Mouse (Mus musculus): ENCODE data around the gene Serpina3c. TPM values are rescaled to one million over a fixed set of nuclear protein-coding genes. Genes with fewer than 3 reads are reported as not detected.

Gene Serpina3c
- polyA plus RNA-seq (2015; fragmentation: Nextera tagmentation; extraction: Ambion mirVana) = 0.04 TPM in 1 of 2 replicates, not detected in the other

- no peaks in the 10 kb centered on the region for H3K36me3 ChIP-seq (ENCODE audit: control insufficient read depth, insufficient read depth)
These were observed at the start of gene Serpina3c for GRCm38 (mm10) chr12:104153656-104154055. Gene Serpina3c (minus strand): TSS chr12:104153870.

GRCm38 (mm10) chr12:104190852-104191251, 37.2 kb upstream of the Serpina3c start:
- ATAC-seq (ENCODE audit: low read depth) = no peak
- Histone ChIP-seq H3K4me3 (ENCODE audit: low read depth, low read length) (no peak overlapping the region), H3K4me2 (ENCODE audit: low read depth, low read length) (no peak overlapping the region), H3K4me1 (ENCODE audit: control insufficient read depth, low read depth, low read length) (no peaks in the 10 kb centered on the region), H3K9me3 (replicated peaks; ENCODE audit: control insufficient read depth, low read length) (no peaks in the 10 kb centered on the region), H3K27ac (ENCODE audit: low read length) (no peak overlapping the region), H3K36me3 (ENCODE audit: control insufficient read depth, insufficient read depth) (no peaks in the 10 kb centered on the region), H3K9ac (ENCODE audit: low read depth, low read length) (no peak overlapping the region), H3K27me3 (ENCODE audit: control insufficient read depth, insufficient read depth, low read depth, low read length) (no peaks in the 10 kb centered on the region)

More at GRCm38 (mm10) chr12:104153656-104154055, at the start of gene Serpina3c:
- H3K27ac ChIP-seq (ENCODE audit: low read length) = no peak within 1 kb of the TSS
- H3K9ac ChIP-seq (ENCODE audit: low read depth, low read length) = no peak within 1 kb of the TSS
- H3K9me3 ChIP-seq (replicated peaks; ENCODE audit: control insufficient read depth, low read length) = no peaks in the 10 kb centered on the region
- H3K4me3 ChIP-seq (ENCODE audit: low read depth, low read length) = no peak within 1 kb of the TSS
- H3K27me3 ChIP-seq (ENCODE audit: control insufficient read depth, insufficient read depth, low read depth, low read length) = no peaks in the 10 kb centered on the region
- H3K4me2 ChIP-seq (ENCODE audit: low read depth, low read length) = no peak within 1 kb of the TSS
- WGBS (ENCODE audit: insufficient replicate concordance) = 76% methylated on average over 2 of the region's 2 CpGs
- no peaks in the 10 kb centered on the region for H3K4me1 ChIP-seq (ENCODE audit: control insufficient read depth, low read depth, low read length)
- no peak for ATAC-seq (ENCODE audit: low read depth)

GRCm38 (mm10) chr12:104189246-104189645, 35.6 kb upstream of the Serpina3c start:
- Histone ChIP-seq H3K9me3 (replicated peaks; ENCODE audit: control insufficient read depth, low read length) (no peaks in the 10 kb centered on the region), H3K4me3 (ENCODE audit: low read depth, low read length) (no peak overlapping the region), H3K4me2 (ENCODE audit: low read depth, low read length) (no peak overlapping the region), H3K4me1 (ENCODE audit: control insufficient read depth, low read depth, low read length) (no peaks in the 10 kb centered on the region), H3K36me3 (ENCODE audit: control insufficient read depth, insufficient read depth) (no peaks in the 10 kb centered on the region), H3K27ac (ENCODE audit: low read length) (no peak overlapping the region), H3K27me3 (ENCODE audit: control insufficient read depth, insufficient read depth, low read depth, low read length) (no peaks in the 10 kb centered on the region), H3K9ac (ENCODE audit: low read depth, low read length) (no peak overlapping the region)
- 49% methylated on average over 2 of the region's 2 CpGs for whole genome bisulfite sequencing (ENCODE audit: insufficient replicate concordance)
- no peak for ATAC-seq (ENCODE audit: low read depth)

GRCm38 (mm10) chr12:104186041-104186581, 32.4 kb upstream of the Serpina3c start:
- Histone ChIP-seq H3K4me3 (ENCODE audit: low read depth, low read length) (no peak overlapping the region), H3K27me3 (ENCODE audit: control insufficient read depth, insufficient read depth, low read depth, low read length) (no peaks in the 10 kb centered on the region), H3K36me3 (ENCODE audit: control insufficient read depth, insufficient read depth) (no peaks in the 10 kb centered on the region), H3K9ac (ENCODE audit: low read depth, low read length) (no peak overlapping the region), H3K9me3 (replicated peaks; ENCODE audit: control insufficient read depth, low read length) (no peaks in the 10 kb centered on the region), H3K4me2 (ENCODE audit: low read depth, low read length) (no peak overlapping the region), H3K27ac (ENCODE audit: low read length) (no peak overlapping the region), H3K4me1 (ENCODE audit: control insufficient read depth, low read depth, low read length) (no peaks in the 10 kb centered on the region)
- no peak for ATAC-seq (ENCODE audit: low read depth)
- WGBS (ENCODE audit: insufficient replicate concordance) = 57% methylated on average over 3 of the region's 3 CpGs

GRCm38 (mm10) chr12:104185046-104185445, 31.4 kb upstream of the Serpina3c start:
- no peak for ATAC-seq (ENCODE audit: low read depth)
- Histone ChIP-seq H3K9ac (ENCODE audit: low read depth, low read length) (no peak overlapping the region), H3K27ac (ENCODE audit: low read length) (no peak overlapping the region), H3K4me3 (ENCODE audit: low read depth, low read length) (no peak overlapping the region), H3K36me3 (ENCODE audit: control insufficient read depth, insufficient read depth) (no peaks in the 10 kb centered on the region), H3K4me1 (ENCODE audit: control insufficient read depth, low read depth, low read length) (no peaks in the 10 kb centered on the region), H3K4me2 (ENCODE audit: low read depth, low read length) (no peak overlapping the region), H3K27me3 (ENCODE audit: control insufficient read depth, insufficient read depth, low read depth, low read length) (no peaks in the 10 kb centered on the region), H3K9me3 (replicated peaks; ENCODE audit: control insufficient read depth, low read length) (no peaks in the 10 kb centered on the region)
- 48% methylated on average over 4 of the region's 4 CpGs for WGBS (ENCODE audit: insufficient replicate concordance)

- Histone ChIP-seq H3K27ac (ENCODE audit: low read length) (no peak overlapping the region), H3K9ac (ENCODE audit: low read depth, low read length) (no peak overlapping the region), H3K27me3 (ENCODE audit: control insufficient read depth, insufficient read depth, low read depth, low read length) (no peaks in the 10 kb centered on the region), H3K4me2 (ENCODE audit: low read depth, low read length) (no peak overlapping the region), H3K4me1 (ENCODE audit: control insufficient read depth, low read depth, low read length) (no peaks in the 10 kb centered on the region), H3K36me3 (ENCODE audit: control insufficient read depth, insufficient read depth) (no peaks in the 10 kb centered on the region), H3K4me3 (ENCODE audit: low read depth, low read length) (no peak overlapping the region), H3K9me3 (replicated peaks; ENCODE audit: control insufficient read depth, low read length) (no peaks in the 10 kb centered on the region)
- no peak for ATAC-seq (ENCODE audit: low read depth)
- 69% methylated on average over 2 of the region's 2 CpGs for WGBS (ENCODE audit: insufficient replicate concordance)
These were observed 25.3 kb upstream of the Serpina3c start for GRCm38 (mm10) chr12:104178987-104179386.

GRCm38 (mm10) chr12:104178577-104178976, 24.9 kb upstream of the Serpina3c start:
- no peak overlapping the region for H3K4me2 ChIP-seq (ENCODE audit: low read depth, low read length)
- no peak overlapping the region for H3K9ac ChIP-seq (ENCODE audit: low read depth, low read length)
- no peak overlapping the region for H3K27ac ChIP-seq (ENCODE audit: low read length)
- no peaks in the 10 kb centered on the region for H3K4me1 ChIP-seq (ENCODE audit: control insufficient read depth, low read depth, low read length)
- no peak for ATAC-seq (ENCODE audit: low read depth)
- H3K36me3 ChIP-seq (ENCODE audit: control insufficient read depth, insufficient read depth) = no peaks in the 10 kb centered on the region
- no peak overlapping the region for H3K4me3 ChIP-seq (ENCODE audit: low read depth, low read length)
- no peaks in the 10 kb centered on the region for H3K27me3 ChIP-seq (ENCODE audit: control insufficient read depth, insufficient read depth, low read depth, low read length)
- no peaks in the 10 kb centered on the region for H3K9me3 ChIP-seq (replicated peaks; ENCODE audit: control insufficient read depth, low read length)

- no peak overlapping the region for H3K4me2 ChIP-seq (ENCODE audit: low read depth, low read length)
- no peak overlapping the region for H3K27ac ChIP-seq (ENCODE audit: low read length)
- no peaks in the 10 kb centered on the region for H3K9me3 ChIP-seq (replicated peaks; ENCODE audit: control insufficient read depth, low read length)
- no peaks in the 10 kb centered on the region for H3K4me1 ChIP-seq (ENCODE audit: control insufficient read depth, low read depth, low read length)
- H3K9ac ChIP-seq (ENCODE audit: low read depth, low read length) = no peak overlapping the region
- ATAC-seq (ENCODE audit: low read depth) = no peak
- no peaks in the 10 kb centered on the region for H3K27me3 ChIP-seq (ENCODE audit: control insufficient read depth, insufficient read depth, low read depth, low read length)
- H3K4me3 ChIP-seq (ENCODE audit: low read depth, low read length) = no peak overlapping the region
- WGBS (ENCODE audit: insufficient replicate concordance) = 55% methylated on average over 3 of the region's 3 CpGs
- H3K36me3 ChIP-seq (ENCODE audit: control insufficient read depth, insufficient read depth) = no peaks in the 10 kb centered on the region
These were observed 22.0 kb upstream of the Serpina3c start for GRCm38 (mm10) chr12:104175636-104176035.

GRCm38 (mm10) chr12:104174747-104175146, 21.1 kb upstream of the Serpina3c start:
- no peak for ATAC-seq (ENCODE audit: low read depth)
- H3K27me3 ChIP-seq (ENCODE audit: control insufficient read depth, insufficient read depth, low read depth, low read length) = no peaks in the 10 kb centered on the region
- H3K9me3 ChIP-seq (replicated peaks; ENCODE audit: control insufficient read depth, low read length) = no peaks in the 10 kb centered on the region
- no peaks in the 10 kb centered on the region for H3K4me1 ChIP-seq (ENCODE audit: control insufficient read depth, low read depth, low read length)
- no peaks in the 10 kb centered on the region for H3K36me3 ChIP-seq (ENCODE audit: control insufficient read depth, insufficient read depth)
- H3K4me2 ChIP-seq (ENCODE audit: low read depth, low read length) = no peak overlapping the region
- WGBS (ENCODE audit: insufficient replicate concordance) = 41% methylated on average over 3 of the region's 3 CpGs
- no peak overlapping the region for H3K9ac ChIP-seq (ENCODE audit: low read depth, low read length)
- H3K27ac ChIP-seq (ENCODE audit: low read length) = no peak overlapping the region
- no peak overlapping the region for H3K4me3 ChIP-seq (ENCODE audit: low read depth, low read length)

Measured in liver, embryonic 16.5 days (tissue).